Mouse (Mus musculus) embryonic fibroblast, embryonic 13.5 days (primary cell): ENCODE data around the gene Pold3. TPM values are rescaled to one million over a fixed set of nuclear protein-coding genes. Genes with fewer than 3 reads are reported as not detected.

ENCODE experiments used
- H3K27ac ChIP-seq: 2 replicates; pipeline ENCODE4 v1.5.1; 2012; ENCODE audit warnings: low read length, control low read depth, inconsistent platforms; ENCODE audit not compliant: insufficient read depth
- H3K4me1 ChIP-seq: 2 replicates; pipeline ENCODE4 v1.6.1; 2011; ENCODE audit warnings: low read length; ENCODE audit not compliant: control insufficient read depth, insufficient read depth
- H3K4me3 ChIP-seq: 2 replicates; pipeline ENCODE4 v1.5.1; 2011; ENCODE audit warnings: mild to moderate bottlenecking, control low read depth, low read length; ENCODE audit not compliant: insufficient read depth
- CTCF ChIP-seq: IDR thresholded peaks from 2 replicates; pipeline ENCODE4 v1.5.1; 2011; ENCODE audit warnings: mild to moderate bottlenecking, control low read depth, low read length, moderate library complexity, borderline replicate concordance; ENCODE audit not compliant: insufficient read depth
- POLR2A ChIP-seq: IDR thresholded peaks from 2 replicates; pipeline ENCODE4 v1.6.1; 2011; ENCODE audit warnings: low read depth, mild to moderate bottlenecking, control low read depth, low read length, moderate library complexity
- polyA plus RNA-seq: library from polyadenylated mRNA; stranded (reverse); fragments of >200 nt; gene quantifications from 2 replicates; pipeline ENCODE4 v1.2.4, GENCODE M21; 2011; ENCODE audit warnings: low read depth; ENCODE audit not compliant: missing spikeins, insufficient read length

Pold3 gene
- polyA plus RNA-seq, 1 experiment: 25.6 TPM

- TF ChIP-seq POLR2A (no peak), CTCF (no peak)
- no peaks in the 10 kb centered on the region for H3K4me1 ChIP-seq
- no peak overlapping the region for H3K27ac ChIP-seq
- no peak overlapping the region for H3K4me3 ChIP-seq
Observed at GRCm38 (mm10) chr7:100036050-100036449, 85.3 kb downstream of the Pold3 start.

DNA sequence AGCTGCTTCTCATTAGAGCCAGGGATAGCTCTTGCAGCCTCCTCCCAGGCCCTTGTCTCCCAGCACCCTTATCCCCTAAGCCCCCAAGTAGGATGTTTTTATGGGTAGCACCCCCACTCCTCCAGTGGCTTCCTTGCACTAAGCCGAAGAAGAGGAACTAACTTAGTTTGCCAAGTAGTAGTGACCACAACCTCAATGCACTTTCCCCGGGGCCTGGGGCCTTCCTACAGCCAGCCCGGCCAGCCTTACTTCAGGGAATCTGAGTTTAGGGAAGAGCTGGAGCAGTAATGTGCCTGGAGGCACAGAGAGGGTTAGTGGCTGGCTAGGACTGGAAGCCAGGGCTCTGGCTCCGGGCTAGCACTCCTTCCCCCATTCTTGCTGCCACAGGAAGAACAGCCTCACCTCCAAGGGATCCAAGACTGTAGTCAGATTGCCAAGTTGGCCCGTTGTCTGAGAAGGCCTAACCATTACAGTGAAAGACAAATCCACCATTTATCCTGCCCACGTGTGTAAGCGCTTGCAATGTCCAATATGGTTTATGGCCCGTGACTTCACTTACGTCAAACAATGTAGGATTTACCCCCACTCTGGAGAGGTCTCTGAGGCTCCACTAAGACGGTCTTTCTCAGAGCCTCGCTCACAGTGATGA is 86.4 kb downstream of the Pold3 start:
- Histone ChIP-seq H3K4me1 (no peaks in the 10 kb centered on the region), H3K4me3 (no peak overlapping the region), H3K27ac (no peak overlapping the region)
- TF ChIP-seq POLR2A (no peak), CTCF (no peak)

DNA sequence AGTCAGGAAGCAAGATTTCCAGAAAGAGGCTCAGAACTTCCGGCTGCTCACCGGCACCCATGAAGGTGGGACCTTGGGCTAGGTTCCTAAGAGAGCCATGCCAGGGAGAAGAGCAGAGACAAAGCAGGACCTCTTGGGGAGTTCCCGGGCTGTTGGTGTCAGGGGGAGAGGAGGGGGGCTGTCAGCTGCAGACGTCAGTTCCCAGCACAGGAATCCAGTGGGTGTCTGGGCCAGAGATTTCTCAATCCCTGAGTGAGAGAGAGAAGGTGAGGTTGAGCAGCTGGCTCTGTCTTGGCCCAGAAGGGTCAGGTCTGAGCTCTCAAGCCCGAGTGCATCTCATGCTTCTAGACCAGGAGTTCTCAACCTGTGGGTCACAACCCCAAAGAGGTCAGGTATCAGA is 87.7 kb downstream of the Pold3 start:
- Histone ChIP-seq H3K4me3 (no peak overlapping the region), H3K4me1 (no peaks in the 10 kb centered on the region), H3K27ac (no peak overlapping the region)
- TF ChIP-seq CTCF (no peak), POLR2A (no peak)

Other genes with a start within 250 kb of the Pold3 start
- 22.8 and 24.3 TPM in 2 replicates for gene Rnf169, start 141.1 kb downstream of the Pold3 start, polyA plus RNA-seq
- not detected in 2 replicates for gene Chrdl2, start 115.4 kb downstream of the Pold3 start, polyA plus RNA-seq
- 4.2 and 4.7 TPM in 2 replicates for gene Lipt2, start 37.7 kb upstream of the Pold3 start, polyA plus RNA-seq
- not detected in 2 replicates for gene Kcne3, start 54.9 kb upstream of the Pold3 start, polyA plus RNA-seq
- gene Pgm2l1, start 105.8 kb upstream of the Pold3 start, polyA plus RNA-seq: 8.4 and 8.6 TPM in 2 replicates
- gene P4ha3, start 164.0 kb upstream of the Pold3 start, polyA plus RNA-seq: 91.9 and 100 TPM in 2 replicates